Mouse (Mus musculus) liver, embryonic 14.5 days (tissue): ENCODE measurements around the gene Dscam. TPM values are rescaled to one million over a fixed set of nuclear protein-coding genes. Genes with fewer than 3 reads are reported as not detected.

Source experiments
- ATAC-seq: fragments of 200-750 bp; cut with Nextera tagmentation; 2 replicates; pipeline ENCODE4 v1.8.0; 2017; ENCODE audit warnings: moderate number of reproducible peaks, mild to moderate bottlenecking, moderate library complexity; ENCODE audit not compliant: insufficient read depth
- DNase-seq, 3 experiments: peaks; one replicate each; pipeline ENCODE4 v3.0.0-alpha.2; 2012 to 2013; ENCODE audit warnings: low read depth in 3 of 3, low spot score in 3 of 3
- H3K27ac ChIP-seq: fragments of 300-500 bp; sonication (generic); 2 replicates; pipeline ENCODE4 v1.5.1; 2014; ENCODE audit warnings: moderate library complexity, mild to moderate bottlenecking, control low read depth, inconsistent platforms
- H3K27me3 ChIP-seq: fragments of 300-500 bp; sonication (generic); 2 replicates; pipeline ENCODE4 v1.6.1; 2014; ENCODE audit warnings: mild to moderate bottlenecking, low read length, moderate library complexity; ENCODE audit not compliant: control insufficient read depth, insufficient read depth
- H3K36me3 ChIP-seq: fragments of 300-500 bp; sonication (generic); replicated peaks from 2 replicates; pipeline ENCODE4 v1.6.1; 2014; ENCODE audit warnings: low read depth; ENCODE audit not compliant: control insufficient read depth, insufficient read depth
- H3K4me1 ChIP-seq, 2 experiments: fragments of 200-500 bp in 1 of 2; fragments of 300-500 bp in 1 of 2; sonication (generic) in 1 of 2; replicated peaks; 2 replicates each; pipeline ENCODE4 v1.6.1; 2012 to 2014; ENCODE audit warnings: antibody characterized with exemption in 1 of 2, inconsistent platforms in 1 of 2, low read length in 1 of 2; ENCODE audit not compliant: control insufficient read depth in 2 of 2, insufficient read depth in 2 of 2
- H3K4me2 ChIP-seq: fragments of 300-500 bp; sonication (generic); 2 replicates; pipeline ENCODE4 v1.6.1; 2014; ENCODE audit warnings: low read depth, mild to moderate bottlenecking, control low read depth, moderate library complexity
- H3K4me3 ChIP-seq, 2 experiments: fragments of 200-500 bp in 1 of 2; fragments of 300-500 bp in 1 of 2; sonication (generic) in 1 of 2; 2 replicates each; pipeline ENCODE4 v1.5.1; 2012 to 2014; ENCODE audit warnings: low read depth in 2 of 2, low read length in 2 of 2, mild to moderate bottlenecking in 2 of 2, control low read depth in 1 of 2, inconsistent platforms in 1 of 2, moderate library complexity in 1 of 2; ENCODE audit not compliant: insufficient read depth in 1 of 2
- H3K9ac ChIP-seq: fragments of 300-500 bp; sonication (generic); replicated peaks from 2 replicates; pipeline ENCODE4 v1.6.1; 2014; ENCODE audit warnings: mild to moderate bottlenecking, control low read depth, moderate library complexity
- H3K9me3 ChIP-seq: fragments of 300-500 bp; sonication (generic); 2 replicates; pipeline ENCODE4 v1.6.1; 2016; ENCODE audit warnings: low read length, mixed read lengths; ENCODE audit not compliant: control insufficient read depth
- CTCF ChIP-seq: IDR thresholded peaks from 2 replicates; pipeline ENCODE4 v1.5.1; 2016; ENCODE audit warnings: antibody characterized with exemption, low read depth, control low read depth
- EP300 ChIP-seq: IDR thresholded peaks from 2 replicates; pipeline ENCODE4 v1.6.1; 2016; ENCODE audit warnings: antibody characterized with exemption, low read depth
- WGBS: fragments of 180-500 bp; shearing (Covaris S2); extraction: QIAGEN DNeasy Blood & Tissue Kit; methylation state at CpG from one replicate; pipeline ENCODE4 v1.1.7; 2014; ENCODE audit not compliant: insufficient replicate concordance; 5-methylcytosine and 5-hydroxymethylcytosine counted together
- polyA plus RNA-seq, 2 experiments: library from polyadenylated mRNA; depleted of rRNA in 1 of 2; stranded (reverse) in 1 of 2; unstranded in 1 of 2; fragments of >200 nt; fragmentation: Nextera tagmentation in 1 of 2; extraction: Ambion mirVana in 1 of 2; gene quantifications; 2 replicates each; pipeline versions ENCODE4 v1.2.1 to v1.2.3; 2012 to 2014

Gene Dscam
- polyA plus RNA-seq, 2 experiments: not detected

GRCm38 (mm10) chr16:97026803-97027202 is 143.7 kb downstream of the Dscam start:
- Histone ChIP-seq H3K4me1 (no peaks in the 10 kb centered on the region), H3K9ac (no peak overlapping the region), H3K27me3 (no peaks in the 10 kb centered on the region), H3K27ac (no peak overlapping the region), H3K36me3 (no peaks in the 10 kb centered on the region), H3K4me2 (no peak overlapping the region), H3K4me3 (no peak overlapping the region), H3K9me3 (no peaks in the 10 kb centered on the region)
- DNase-seq (no peak), ATAC-seq (no peak)
- no peak for TF ChIP-seq EP300
- TF ChIP-seq CTCF: no peak
- 72% methylated on average over 5 of the region's 5 CpGs for WGBS

GRCm38 (mm10) chr16:97024406-97024805 is 146.1 kb downstream of the Dscam start:
- Histone ChIP-seq H3K9me3 (no peaks in the 10 kb centered on the region), H3K36me3 (no peaks in the 10 kb centered on the region), H3K4me1 (no peaks in the 10 kb centered on the region), H3K4me3 (no peak overlapping the region), H3K4me2 (no peak overlapping the region), H3K27ac (no peak overlapping the region), H3K27me3 (no peaks in the 10 kb centered on the region), H3K9ac (no peak overlapping the region)
- ATAC-seq (no peak), DNase-seq (no peak)
- 29% methylated on average over 4 of the region's 4 CpGs for WGBS
- no peak for TF ChIP-seq EP300
- TF ChIP-seq CTCF: no peak

GRCm38 (mm10) chr16:97021496-97021895 is 149.1 kb downstream of the Dscam start:
- Histone ChIP-seq H3K27me3 (no peaks in the 10 kb centered on the region), H3K36me3 (no peaks in the 10 kb centered on the region), H3K9ac (no peak overlapping the region), H3K4me1 (peaks cover 0 to 1% of the 10 kb centered on the region in 2 experiments; a peak in 1 of 4 replicates), H3K4me2 (no peak overlapping the region), H3K27ac (no peak overlapping the region), H3K9me3 (no peaks in the 10 kb centered on the region), H3K4me3 (no peak overlapping the region)
- 54% methylated on average over 6 of the region's 6 CpGs for WGBS
- ATAC-seq (no peak), DNase-seq (no peak)
- TF ChIP-seq EP300 (no peak), CTCF (no peak)

- Histone ChIP-seq H3K9ac (no peak overlapping the region), H3K36me3 (no peaks in the 10 kb centered on the region), H3K9me3 (no peaks in the 10 kb centered on the region), H3K4me1 (peaks cover 0 to 10% of the 10 kb centered on the region in 2 experiments; a peak in 2 of 4 replicates), H3K4me3 (no peak overlapping the region), H3K4me2 (no peak overlapping the region), H3K27me3 (no peaks in the 10 kb centered on the region), H3K27ac (no peak overlapping the region)
- DNase-seq (no peak), ATAC-seq (no peak)
- WGBS: 62% methylated on average over 5 of the region's 5 CpGs
- TF ChIP-seq EP300 (no peak), CTCF (no peak)
Observed at GRCm38 (mm10) chr16:97018304-97018703, 152.2 kb downstream of the Dscam start.

- no peak for DNase-seq
- 47% methylated on average over 3 of the region's 3 CpGs for WGBS
- H3K9ac ChIP-seq: peak overlapping the region; percentile 23; the same call in 1 of the 2 replicates
Observed at GRCm38 (mm10) chr16:97017171-97017738, 153.3 kb downstream of the Dscam start.

More at GRCm38 (mm10) chr16:97017171-97017738, 153.3 kb downstream of the Dscam start:
- Histone ChIP-seq H3K9me3 (no peaks in the 10 kb centered on the region), H3K4me2 (no peak overlapping the region), H3K36me3 (no peaks in the 10 kb centered on the region), H3K4me1 (peaks cover 0 to 10% of the 10 kb centered on the region in 2 experiments; a peak in 2 of 4 replicates), H3K27ac (no peak overlapping the region), H3K27me3 (no peaks in the 10 kb centered on the region), H3K4me3 (no peak overlapping the region)
- peak; percentile 29 for ATAC-seq
- peak; percentile 24; the same call in 1 of the 2 replicates for TF ChIP-seq CTCF
- TF ChIP-seq EP300: no peak
